In genomic region chr2:154657486-154658237, GRCm38 (mm10) we compare ENCODE assay signal across 8 mouse cellular contexts. TPM values are rescaled to one million over a fixed set of nuclear protein-coding genes. Genes with fewer than 3 reads are reported as not detected.
DNase-seq lines count a peak whose midpoint lies in the region; TF ChIP-seq lines count a peak whose summit lies in the region.

No protein-coding gene starts in this region.

- H3K27me3 ChIP-seq in cerebellum, adult 2 months (ENCODE audit: control insufficient read depth, insufficient read depth, low read length), result no peaks in the 10 kb centered on the region
- no peaks in the 10 kb centered on the region for H3K27me3 ChIP-seq in small intestine, adult 2 months (ENCODE audit: control insufficient read depth, insufficient read depth, low read length)

- TF ChIP-seq POLR2A in cerebellum, adult 2 months (IDR thresholded peaks at IDR 0.05; ENCODE audit: borderline replicate concordance, insufficient read depth, low read length), result no peak
- TF ChIP-seq POLR2A in bone marrow, adult 2 months (IDR thresholded peaks at IDR 0.05; ENCODE audit: borderline replicate concordance, control insufficient read depth, low read depth, low read length), result no peak
- peak; percentile 52; the same call in 1 of the 2 replicates for TF ChIP-seq POLR2A in small intestine, adult 2 months (IDR thresholded peaks at IDR 0.05; ENCODE audit: low read depth, low read length)

- H3K4me1 ChIP-seq in cerebellum, adult 2 months (ENCODE audit: control insufficient read depth, insufficient read depth, low read length), result peaks cover 13% of the 10 kb centered on the region; the same call in 1 of the 2 replicates
- no peaks in the 10 kb centered on the region; the same call in 1 of the 2 replicates for H3K4me1 ChIP-seq in bone marrow, adult 2 months (ENCODE audit: control insufficient read depth, insufficient read depth, low read length)
- H3K4me1 ChIP-seq in small intestine, adult 2 months (ENCODE audit: control insufficient read depth, insufficient read depth, insufficient read length, low read length), result peaks cover 21% of the 10 kb centered on the region

- peaks cover 13% of the 10 kb centered on the region for H3K36me3 ChIP-seq in small intestine, adult 2 months (ENCODE audit: control insufficient read depth, insufficient read depth, low read length)

- peak overlapping the region; percentile 98 for H3K4me3 ChIP-seq in cerebellum, adult 2 months (replicated peaks; ENCODE audit: insufficient read depth, low read depth, low read length)
- peak overlapping the region; percentile 76 for H3K4me3 ChIP-seq in bone marrow, adult 2 months (replicated peaks; ENCODE audit: control insufficient read depth, low read depth, low read length)
- H3K4me3 ChIP-seq in small intestine, adult 2 months (ENCODE audit: low read depth, low read length), result peak overlapping the region; percentile 81

- 6% methylated on average over 12 of the region's 12 CpGs for WGBS in cerebellum, adult 2 months
- 0% methylated on average over 12 of the region's 12 CpGs for WGBS in bone marrow, adult 2 months
- WGBS in small intestine, adult 2 months, result 0% methylated on average over 12 of the region's 12 CpGs

- no peak for TF ChIP-seq CTCF in cerebellum, adult 2 months (IDR thresholded peaks at IDR 0.05; ENCODE audit: borderline replicate concordance, insufficient read depth, low read depth, low read length)
- no peak for TF ChIP-seq CTCF in bone marrow, adult 2 months (IDR thresholded peaks at IDR 0.05; ENCODE audit: control insufficient read depth, insufficient read depth, low read length)
- no peak for TF ChIP-seq CTCF in small intestine, adult 2 months (IDR thresholded peaks at IDR 0.05; ENCODE audit: extremely low read depth, insufficient read length, insufficient replicate concordance, low read depth, low read length)

- no peak for DNase-seq in cerebellum, adult 2 months
- no peak for DNase-seq in cerebellum, adult 8-10 months
- peak; percentile 62 for DNase-seq in heart, adult 8-10 months (ENCODE audit: low spot score)
- DNase-seq in kidney, adult 9 months, result peak; percentile 47
- peak; percentile 50 for DNase-seq in lung, postnatal 14 days
- no peak for DNase-seq in right cerebral cortex, postnatal 14 days

- peak overlapping the region; percentile 56; the same call in 1 of the 2 replicates for H3K27ac ChIP-seq in cerebellum, adult 2 months (ENCODE audit: insufficient read depth, low read length)
- peak overlapping the region; percentile 82 for H3K27ac ChIP-seq in bone marrow, adult 2 months (ENCODE audit: control insufficient read depth, insufficient read depth, low read depth, low read length, poor library complexity)
- H3K27ac ChIP-seq in small intestine, adult 2 months (ENCODE audit: insufficient read depth, low read depth, low read length), result peak overlapping the region; percentile 99

RNA-seq across cellular contexts. Expression of gene Chmp4b, which starts 6.2 kb away (rescaled TPM):
- 307 and 356 TPM in 2 replicates for polyA plus RNA-seq in cerebellum, adult 2 months (2012; rRNA removed)
- 132 and 162 TPM in 2 replicates for polyA plus RNA-seq in bone marrow, adult 2 months (2011; ENCODE audit: insufficient read depth, insufficient read length, low replicate concordance, missing spikeins)
- 100 to 1,000 TPM; 119 to 132 (median 124) TPM for total RNA-seq in heart, adult 8-10 months (2022)
- 73.2 and 131 TPM in 2 replicates for polyA plus RNA-seq in small intestine, adult 2 months (2012; rRNA removed)

RNA-seq across cellular contexts. Expression of gene 4930519P11Rik, which starts 44.4 kb away (rescaled TPM):
- polyA plus RNA-seq in cerebellum, adult 2 months (2012; rRNA removed), result not detected in 2 replicates
- polyA plus RNA-seq in bone marrow, adult 2 months (2011; ENCODE audit: insufficient read depth, insufficient read length, low replicate concordance, missing spikeins), result not detected in 2 replicates
- total RNA-seq in heart, adult 8-10 months (2022), result not detected
- polyA plus RNA-seq in small intestine, adult 2 months (2012; rRNA removed), result 0.46 and 1.6 TPM in 2 replicates

RNA-seq across cellular contexts. Expression of gene Zfp341, which starts 44.6 kb away (rescaled TPM):
- polyA plus RNA-seq in cerebellum, adult 2 months (2012; rRNA removed), result 11.5 and 13.3 TPM in 2 replicates
- 1.8 and 2.6 TPM in 2 replicates for polyA plus RNA-seq in bone marrow, adult 2 months (2011; ENCODE audit: insufficient read depth, insufficient read length, low replicate concordance, missing spikeins)
- total RNA-seq in heart, adult 8-10 months (2022), result 1 to 10 TPM; 2.4 to 4.3 (median 2.7) TPM
- 2.6 and 4.7 TPM in 2 replicates for polyA plus RNA-seq in small intestine, adult 2 months (2012; rRNA removed)

RNA-seq across cellular contexts. Expression of gene Pxmp4, which starts 54.2 kb away (rescaled TPM):
- polyA plus RNA-seq in cerebellum, adult 2 months (2012; rRNA removed), result 14.8 and 14.9 TPM in 2 replicates
- polyA plus RNA-seq in bone marrow, adult 2 months (2011; ENCODE audit: insufficient read depth, insufficient read length, low replicate concordance, missing spikeins), result 11.3 and 12.1 TPM in 2 replicates
- 10 to 100 TPM; 25.0 to 31.0 (median 27.2) TPM for total RNA-seq in heart, adult 8-10 months (2022)
- 21.4 and 28.8 TPM in 2 replicates for polyA plus RNA-seq in small intestine, adult 2 months (2012; rRNA removed)

Comparison
In these comparisons a context has a peak if more than half of its experiments do, and no peak if none do; other contexts are left out.
1. DNase-seq: peak in heart, adult 8-10 months (single experiment), kidney, adult 9 months (single experiment) and lung, postnatal 14 days (single experiment); none in cerebellum, adult 2 months (0 of 2), cerebellum, adult 8-10 months (single experiment) and right cerebral cortex, postnatal 14 days (single experiment).
2. Peak in every context shown above with its lines, with median percentiles within 50 percentile points of each other: H3K27ac ChIP-seq and H3K4me3 ChIP-seq.